Mouse (Mus musculus) ES-Bruce4 (cell line): ENCODE results near the gene Cd8a. TPM values are rescaled to one million over a fixed set of nuclear protein-coding genes. Genes with fewer than 3 reads are reported as not detected.
"Not testable (repeated sequence)": the region's sequence is repeated elsewhere in the genome, so short reads cannot be mapped to it uniquely, and the experiment has no call there.

Experiments used
- H3K27ac ChIP-seq: 2 replicates; pipeline ENCODE4 v1.5.1; 2012; ENCODE audit warnings: low read length, inconsistent platforms; ENCODE audit not compliant: insufficient read depth
- H3K27me3 ChIP-seq: 2 replicates; pipeline ENCODE4 v1.6.1; 2012; ENCODE audit warnings: mild to moderate bottlenecking, low read length, inconsistent platforms; ENCODE audit not compliant: control insufficient read depth, poor library complexity, insufficient read depth, severe bottlenecking
- H3K36me3 ChIP-seq: 2 replicates; pipeline ENCODE4 v1.6.1; 2012; ENCODE audit warnings: inconsistent platforms, mild to moderate bottlenecking, low read length, moderate library complexity; ENCODE audit not compliant: control insufficient read depth, poor library complexity, insufficient read depth, severe bottlenecking
- H3K4me1 ChIP-seq: one replicate; pipeline ENCODE4 v1.8.1; 2011; ENCODE audit warnings: low read length; ENCODE audit not compliant: control insufficient read depth, insufficient read depth
- H3K4me3 ChIP-seq: 2 replicates; pipeline ENCODE4 v1.5.1; 2011; ENCODE audit warnings: low read depth, mild to moderate bottlenecking, low read length
- H3K9ac ChIP-seq: 2 replicates; pipeline ENCODE4 v1.6.1; 2012; ENCODE audit warnings: low read depth, mild to moderate bottlenecking, inconsistent platforms; ENCODE audit not compliant: poor library complexity, severe bottlenecking
- H3K9me3 ChIP-seq: replicated peaks from 2 replicates; pipeline ENCODE4 v1.6.1; 2012; ENCODE audit warnings: mild to moderate bottlenecking, low read length, inconsistent platforms; ENCODE audit not compliant: control insufficient read depth, poor library complexity, insufficient read depth, severe bottlenecking
- CTCF ChIP-seq: IDR thresholded peaks from one replicate; pipeline ENCODE4 v1.8.1; 2011; ENCODE audit warnings: low read depth, low read length
- EP300 ChIP-seq: IDR thresholded peaks from 2 replicates; pipeline ENCODE4 v1.6.1; 2011; ENCODE audit warnings: low read depth, low read length; ENCODE audit not compliant: insufficient read depth
- POLR2A ChIP-seq: IDR thresholded peaks from one replicate; pipeline ENCODE4 v1.8.1; 2011; ENCODE audit warnings: low read length; ENCODE audit not compliant: insufficient read depth
- polyA plus RNA-seq: library from polyadenylated mRNA; stranded (reverse); fragments of >200 nt; gene quantifications from 2 replicates; pipeline ENCODE4 v1.2.4, GENCODE M21; 2011; ENCODE audit warnings: low read depth; ENCODE audit not compliant: missing spikeins, insufficient read depth, insufficient read length

Cd8a gene
- 0.21 and 0.27 TPM in 2 replicates for polyA plus RNA-seq

- Histone ChIP-seq H3K4me3 (no peak within 1 kb of the TSS), H3K36me3 (no peaks in the 10 kb centered on the region), H3K27me3 (no peaks in the 10 kb centered on the region; the same call in 1 of the 2 replicates), H3K9me3 (peaks cover 7% of the 10 kb centered on the region; the same call in 1 of the 2 replicates), H3K9ac (no peak within 1 kb of the TSS), H3K4me1 (no peaks in the 10 kb centered on the region), H3K27ac (no peak within 1 kb of the TSS)
- TF ChIP-seq CTCF (no peak), EP300 (no peak), POLR2A (no peak)
Observed at GRCm38 (mm10) chr6:71373249-71373775, at the start of gene Cd8a. Gene Cd8a, plus strand, starts transcription at chr6:71373427.

- Histone ChIP-seq H3K4me3 (no peak overlapping the region), H3K36me3 (no peaks in the 10 kb centered on the region), H3K4me1 (no peaks in the 10 kb centered on the region), H3K9ac (no peak overlapping the region), H3K27ac (no peak overlapping the region), H3K27me3 (no peaks in the 10 kb centered on the region), H3K9me3 (no peaks in the 10 kb centered on the region)
- TF ChIP-seq EP300 = no peak
- TF ChIP-seq POLR2A = no peak
- TF ChIP-seq CTCF = no peak
Observed at GRCm38 (mm10) chr6:71324816-71325215, 48.4 kb upstream of the Cd8a start.

- Histone ChIP-seq H3K36me3 (no peaks in the 10 kb centered on the region), H3K27me3 (no peaks in the 10 kb centered on the region), H3K4me3 (no peak overlapping the region), H3K9ac (no peak overlapping the region), H3K27ac (no peak overlapping the region), H3K4me1 (no peaks in the 10 kb centered on the region), H3K9me3 (no peaks in the 10 kb centered on the region)
- TF ChIP-seq POLR2A (no peak), EP300 (no peak), CTCF (no peak)
Observed at GRCm38 (mm10) chr6:71329881-71330280, 43.3 kb upstream of the Cd8a start.

GRCm38 (mm10) chr6:71330486-71330885, 42.7 kb upstream of the Cd8a start:
- H3K36me3 ChIP-seq = no peaks in the 10 kb centered on the region
- H3K27me3 ChIP-seq = no peaks in the 10 kb centered on the region
- H3K27ac ChIP-seq = no peak overlapping the region
- TF ChIP-seq POLR2A (no peak), EP300 (no peak), CTCF (no peak)
- H3K4me1 ChIP-seq = no peaks in the 10 kb centered on the region
- H3K4me3 ChIP-seq = no peak overlapping the region
- no peak overlapping the region for H3K9ac ChIP-seq
- H3K9me3 ChIP-seq = no peaks in the 10 kb centered on the region

GRCm38 (mm10) chr6:71331491-71331890, 41.7 kb upstream of the Cd8a start:
- H3K36me3 ChIP-seq, H3K27me3 ChIP-seq, H3K4me1 ChIP-seq, H3K4me3 ChIP-seq, H3K27ac ChIP-seq, H3K9ac ChIP-seq, H3K9me3 ChIP-seq: not testable (repeated sequence)

- Histone ChIP-seq H3K36me3 (no peaks in the 10 kb centered on the region), H3K9ac (no peak overlapping the region), H3K4me3 (no peak overlapping the region), H3K27me3 (no peaks in the 10 kb centered on the region), H3K27ac (no peak overlapping the region), H3K9me3 (no peaks in the 10 kb centered on the region), H3K4me1 (no peaks in the 10 kb centered on the region)
- TF ChIP-seq POLR2A (no peak), CTCF (no peak), EP300 (no peak)
Observed at GRCm38 (mm10) chr6:71332236-71332965, 40.8 kb upstream of the Cd8a start.
